Mouse (Mus musculus) C2C12 (cell line): ENCODE results near the gene Nkx1-2. TPM values are rescaled to one million over a fixed set of nuclear protein-coding genes. Genes with fewer than 3 reads are reported as not detected.

Experiments used
- H3K27me3 ChIP-seq: one replicate; pipeline ENCODE4 v1.6.1; 2011; ENCODE audit not compliant: control insufficient read depth, insufficient read depth, insufficient read length
- H3K36me3 ChIP-seq: one replicate; pipeline ENCODE4 v1.6.1; 2011; ENCODE audit not compliant: control insufficient read depth, insufficient read depth
- H3K4me3 ChIP-seq: one replicate; pipeline ENCODE4 v1.5.1; 2011; ENCODE audit warnings: mild to moderate bottlenecking, control low read depth; ENCODE audit not compliant: poor library complexity, insufficient read depth, severe bottlenecking
- H3K79me2 ChIP-seq: one replicate; pipeline ENCODE4 v1.6.1; 2011; ENCODE audit not compliant: control insufficient read depth, insufficient read depth
- H3K79me3 ChIP-seq: one replicate; pipeline ENCODE4 v1.6.1; 2011; ENCODE audit warnings: low read depth, control low read depth
- H3ac ChIP-seq: one replicate; pipeline ENCODE3; 2011; ENCODE audit warnings: low read depth; ENCODE audit not compliant: control insufficient read depth, insufficient read length
- CEBPB ChIP-seq: IDR thresholded peaks from one replicate; pipeline ENCODE4 v1.6.1; 2011; ENCODE audit warnings: low read depth, mild to moderate bottlenecking, control low read depth, moderate library complexity
- CTCF ChIP-seq: IDR thresholded peaks from one replicate; pipeline ENCODE4 v1.5.1; 2011; ENCODE audit not compliant: control insufficient read depth, insufficient read depth, insufficient read length
- FOSL1 ChIP-seq: IDR thresholded peaks from one replicate; pipeline ENCODE4 v1.8.0; 2011; ENCODE audit warnings: mild to moderate bottlenecking, low read length; ENCODE audit not compliant: poor library complexity, insufficient read depth, severe bottlenecking
- MAX ChIP-seq: IDR thresholded peaks from one replicate; pipeline ENCODE4 v1.6.1; 2011; ENCODE audit warnings: mild to moderate bottlenecking, control low read depth
- MYOD1 ChIP-seq: IDR thresholded peaks from one replicate; pipeline ENCODE4 v1.6.1; 2011; ENCODE audit warnings: low read depth; ENCODE audit not compliant: control insufficient read depth, insufficient read length
- MYOG ChIP-seq: IDR thresholded peaks from one replicate; pipeline ENCODE4 v1.6.1; 2011; ENCODE audit not compliant: control insufficient read depth, insufficient read length; ENCODE audit errors: extremely low read depth
- USF1 ChIP-seq: IDR thresholded peaks from one replicate; pipeline ENCODE4 v1.6.1; 2011; ENCODE audit warnings: low read depth, mild to moderate bottlenecking, control low read depth, moderate library complexity
- polyA plus RNA-seq: library from polyadenylated mRNA; unstranded; fragments of >200 nt; fragmentation: generic; extraction: Trizol; gene quantifications from one replicate; pipeline ENCODE4 v1.2.1, GENCODE M21; 2012; ENCODE audit warnings: missing spikeins

The Nkx1-2 gene
- polyA plus RNA-seq, 1 experiment, result not detected

DNA sequence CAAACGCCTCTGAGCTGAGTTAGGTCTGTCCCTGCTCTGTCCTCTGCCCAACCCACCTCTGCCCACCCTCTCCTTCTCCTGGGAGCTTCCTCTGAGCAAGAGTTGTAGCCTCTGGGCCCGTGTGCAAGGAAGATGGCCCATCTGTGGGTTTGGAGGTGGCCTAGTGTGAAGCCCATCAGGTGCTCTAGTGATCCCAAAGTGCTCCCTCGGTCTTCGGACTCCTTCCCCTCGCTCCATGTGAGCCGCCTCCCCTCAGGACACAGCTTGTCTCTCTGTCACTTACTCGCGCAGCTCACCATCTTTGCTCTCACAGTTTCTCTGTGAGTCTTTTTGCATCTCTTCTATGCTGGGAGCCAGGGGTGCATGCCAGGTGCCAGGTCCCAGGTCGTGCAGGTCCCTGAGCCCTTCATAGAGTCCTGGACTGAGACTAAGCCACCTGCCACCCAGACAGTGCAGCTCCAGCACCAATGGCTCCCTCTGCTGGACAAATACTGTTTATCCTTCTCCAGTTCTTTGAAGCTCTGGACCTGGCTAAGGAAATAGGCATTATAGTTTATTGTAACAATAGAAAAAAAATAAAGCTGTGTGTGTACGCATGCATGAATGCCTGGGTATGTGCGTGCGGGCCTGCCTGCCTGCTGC lies 39.1 kb upstream of the Nkx1-2 start:
- H3K4me3 ChIP-seq, result no peak overlapping the region
- TF ChIP-seq CTCF (peak; percentile 27), USF1 (no peak), FOSL1 (no peak)
- H3K27me3 ChIP-seq, result peaks cover 12% of the 10 kb centered on the region
- no peaks in the 10 kb centered on the region for H3K36me3 ChIP-seq
- H3K79me2 ChIP-seq, result no peaks in the 10 kb centered on the region
- no peaks in the 10 kb centered on the region for H3K79me3 ChIP-seq
- H3ac ChIP-seq, result no peak overlapping the region

- no peaks in the 10 kb centered on the region for H3K79me3 ChIP-seq
- no peak overlapping the region for H3K4me3 ChIP-seq
- no peaks in the 10 kb centered on the region for H3K79me2 ChIP-seq
- H3ac ChIP-seq, result no peak overlapping the region
- H3K27me3 ChIP-seq, result peaks cover 12% of the 10 kb centered on the region
- no peak for TF ChIP-seq MYOG
- TF ChIP-seq CEBPB, result no peak
- no peak for TF ChIP-seq MYOD1
- no peak for TF ChIP-seq CTCF
- no peak for TF ChIP-seq USF1
- no peak for TF ChIP-seq FOSL1
- TF ChIP-seq MAX, result no peak
- H3K36me3 ChIP-seq, result no peaks in the 10 kb centered on the region
These were observed 37.9 kb upstream of the Nkx1-2 start for GRCm38 (mm10) chr7:132637292-132637691.

DNA sequence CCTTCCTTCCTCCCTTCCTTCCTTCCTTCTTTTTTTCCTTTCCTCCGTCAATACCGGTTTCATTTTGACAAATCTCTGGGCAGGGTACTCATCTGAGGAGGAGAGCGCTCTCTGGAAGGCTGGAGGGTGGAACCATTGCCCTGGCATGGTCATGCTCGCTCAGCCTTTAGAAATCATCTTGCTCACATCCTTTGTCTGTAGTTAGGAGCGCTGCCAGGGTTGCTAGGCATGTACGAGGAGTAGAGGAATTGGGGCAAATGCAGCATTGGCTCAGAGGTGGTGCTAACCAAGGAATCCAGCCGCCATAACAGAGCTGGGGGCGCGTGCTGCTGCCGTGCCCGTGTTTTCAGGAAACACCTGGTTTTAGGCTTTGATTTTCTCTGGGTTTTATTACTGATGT lies 31.9 kb upstream of the Nkx1-2 start:
- Histone ChIP-seq H3K36me3 (no peaks in the 10 kb centered on the region), H3K79me2 (no peaks in the 10 kb centered on the region), H3K79me3 (no peaks in the 10 kb centered on the region), H3K27me3 (peaks cover 30% of the 10 kb centered on the region), H3ac (no peak overlapping the region), H3K4me3 (no peak overlapping the region)
- TF ChIP-seq MAX (no peak), MYOG (no peak), FOSL1 (no peak), MYOD1 (no peak), USF1 (no peak), CEBPB (no peak), CTCF (no peak)

DNA sequence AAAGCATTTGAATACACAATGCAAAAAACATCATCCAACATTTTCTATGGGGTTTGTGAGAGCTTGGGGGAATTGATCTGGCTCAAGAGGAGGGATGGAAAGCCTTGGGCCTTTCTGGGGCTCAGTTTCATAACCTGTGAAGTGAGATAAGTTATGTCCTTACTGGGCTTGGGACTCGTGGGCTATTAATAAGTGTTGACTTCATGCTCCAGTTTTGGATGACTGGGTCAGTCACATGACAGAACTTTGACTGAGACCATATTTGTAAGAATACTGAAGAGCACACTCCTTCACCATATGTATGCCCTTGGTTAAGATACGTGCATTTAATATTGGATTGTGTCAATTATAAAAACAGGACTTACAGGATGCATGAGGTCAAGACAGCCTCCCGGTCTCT lies 28.0 kb upstream of the Nkx1-2 start:
- no peaks in the 10 kb centered on the region for H3K36me3 ChIP-seq
- H3ac ChIP-seq, result no peak overlapping the region
- H3K27me3 ChIP-seq, result peaks cover 27% of the 10 kb centered on the region
- no peaks in the 10 kb centered on the region for H3K79me2 ChIP-seq
- TF ChIP-seq MYOG, result no peak
- H3K79me3 ChIP-seq, result no peaks in the 10 kb centered on the region
- H3K4me3 ChIP-seq, result no peak overlapping the region

GRCm38 (mm10) chr7:132626174-132626573 lies 26.7 kb upstream of the Nkx1-2 start:
- Histone ChIP-seq H3K27me3 (peaks cover 26% of the 10 kb centered on the region), H3K36me3 (no peaks in the 10 kb centered on the region), H3K79me3 (no peaks in the 10 kb centered on the region), H3K79me2 (no peaks in the 10 kb centered on the region), H3K4me3 (no peak overlapping the region), H3ac (no peak overlapping the region)
- no peak for TF ChIP-seq MYOD1
- TF ChIP-seq MAX, result no peak
- TF ChIP-seq FOSL1, result no peak
- no peak for TF ChIP-seq CEBPB
- no peak for TF ChIP-seq USF1
- no peak for TF ChIP-seq MYOG
- no peak for TF ChIP-seq CTCF

GRCm38 (mm10) chr7:132624161-132624560 lies 24.7 kb upstream of the Nkx1-2 start:
- TF ChIP-seq USF1 (no peak), CTCF (no peak), MYOG (no peak), MAX (no peak), FOSL1 (no peak), MYOD1 (no peak), CEBPB (no peak)
- H3K36me3 ChIP-seq, result no peaks in the 10 kb centered on the region
- peaks cover 25% of the 10 kb centered on the region for H3K27me3 ChIP-seq
- no peak overlapping the region for H3ac ChIP-seq
- H3K79me3 ChIP-seq, result no peaks in the 10 kb centered on the region
- H3K4me3 ChIP-seq, result no peak overlapping the region
- H3K79me2 ChIP-seq, result no peaks in the 10 kb centered on the region
